Mouse (Mus musculus) adrenal gland, postnatal 4 days (tissue): ENCODE results near the gene Kcnt2. TPM values are rescaled to one million over a fixed set of nuclear protein-coding genes. Genes with fewer than 3 reads are reported as not detected.
A peak's percentile ranks its signal among the peaks of the same experiment; 100 is the strongest.

Source experiments
- DNase-seq, 2 experiments: peaks; one replicate each; pipeline ENCODE4 v3.0.0; 2021 to 2022; ENCODE audit warnings: low spot score in 2 of 2, mixed read lengths in 2 of 2
- long read RNA-seq, 2 experiments: library from polyadenylated mRNA; stranded (forward); transcript quantifications; one replicate each; pipeline ENCODE4 v2.0.0; 2021
- total RNA-seq, 2 experiments: library from RNA; stranded (reverse); gene quantifications; 2 replicates each; pipeline ENCODE4 v1.2.3; 2021

Kcnt2 gene
- 1 to 10 TPM; 1.7 to 2.5 TPM for total RNA-seq
- long read RNA-seq, experiment 1: 0 reads
- long read RNA-seq, experiment 2: 0 reads

- DNase-seq: peak in 1 of 2 experiments; percentile 3
Observed at GRCm38 (mm10) chr1:140245876-140246597, at the start of gene Kcnt2. Gene Kcnt2 (plus strand): TSS chr1:140246158.

- DNase-seq: no peak
Observed at GRCm38 (mm10) chr1:140205329-140205728, 40.6 kb upstream of the Kcnt2 start.

- no peak for DNase-seq
Observed at GRCm38 (mm10) chr1:140225221-140225620, 20.7 kb upstream of the Kcnt2 start.

- no peak for DNase-seq
Observed at GRCm38 (mm10) chr1:140226673-140227072, 19.3 kb upstream of the Kcnt2 start.

GRCm38 (mm10) chr1:140245465-140245864 is 493 bp upstream of the Kcnt2 start:
- DNase-seq: peak in 1 of 2 experiments; percentile 12

- DNase-seq: no peak
Observed at GRCm38 (mm10) chr1:140264696-140265095, 18.7 kb downstream of the Kcnt2 start.

GRCm38 (mm10) chr1:140266047-140266446 is 20.1 kb downstream of the Kcnt2 start:
- no peak for DNase-seq

- no peak for DNase-seq
Observed at GRCm38 (mm10) chr1:140266643-140267286, 20.8 kb downstream of the Kcnt2 start.

- DNase-seq: no peak
Observed at GRCm38 (mm10) chr1:140267288-140267687, 21.3 kb downstream of the Kcnt2 start.

GRCm38 (mm10) chr1:140273624-140274023 is 27.7 kb downstream of the Kcnt2 start:
- no peak for DNase-seq

GRCm38 (mm10) chr1:140275813-140276212 is 29.9 kb downstream of the Kcnt2 start:
- DNase-seq: no peak

GRCm38 (mm10) chr1:140293140-140293539 is 47.2 kb downstream of the Kcnt2 start:
- DNase-seq: no peak

GRCm38 (mm10) chr1:140295482-140295881 is 49.5 kb downstream of the Kcnt2 start:
- DNase-seq: no peak

- no peak for DNase-seq
Observed at GRCm38 (mm10) chr1:140304244-140304643, 58.3 kb downstream of the Kcnt2 start.

GRCm38 (mm10) chr1:140305344-140305743 is 59.4 kb downstream of the Kcnt2 start:
- no peak for DNase-seq

GRCm38 (mm10) chr1:140306339-140306738 is 60.4 kb downstream of the Kcnt2 start:
- no peak for DNase-seq

GRCm38 (mm10) chr1:140310739-140311138 is 64.8 kb downstream of the Kcnt2 start:
- no peak for DNase-seq

- DNase-seq: no peak
Observed at GRCm38 (mm10) chr1:140325088-140325487, 79.1 kb downstream of the Kcnt2 start.

- no peak for DNase-seq
Observed at GRCm38 (mm10) chr1:140326709-140327108, 80.8 kb downstream of the Kcnt2 start.

- DNase-seq: no peak
Observed at GRCm38 (mm10) chr1:140333702-140334101, 87.7 kb downstream of the Kcnt2 start.

GRCm38 (mm10) chr1:140338417-140338816 is 92.5 kb downstream of the Kcnt2 start:
- DNase-seq: no peak

- no peak for DNase-seq
Observed at GRCm38 (mm10) chr1:140339368-140339767, 93.4 kb downstream of the Kcnt2 start.

GRCm38 (mm10) chr1:140364787-140365186 is 118.8 kb downstream of the Kcnt2 start:
- no peak for DNase-seq
